Mouse (Mus musculus) large intestine, adult 2 months (tissue): ENCODE measurements around the gene Nutf2. TPM values are rescaled to one million over a fixed set of nuclear protein-coding genes. Genes with fewer than 3 reads are reported as not detected.

ENCODE experiments used
- DNase-seq: peaks from one replicate; pipeline ENCODE4 v3.0.0-alpha.2; 2012; ENCODE audit warnings: low read depth, low spot score
- WGBS: fragments of 180-500 bp; shearing (Covaris S2); methylation state at CpG from one replicate; pipeline ENCODE4 v1.1.7; 2018; 5-methylcytosine and 5-hydroxymethylcytosine counted together
- polyA plus RNA-seq: library from polyadenylated mRNA; depleted of rRNA; stranded (reverse); fragments of >200 nt; gene quantifications from 2 replicates; pipeline ENCODE4 v1.2.3, GENCODE M21; 2012

Gene Nutf2
- polyA plus RNA-seq, 1 experiment: 34.5 TPM

GRCm38 (mm10) chr8:105854303-105854702 lies 6.1 kb upstream of the Nutf2 start:
- 22% methylated on average over 8 of the region's 8 CpGs for WGBS
- DNase-seq: no peak

DNA sequence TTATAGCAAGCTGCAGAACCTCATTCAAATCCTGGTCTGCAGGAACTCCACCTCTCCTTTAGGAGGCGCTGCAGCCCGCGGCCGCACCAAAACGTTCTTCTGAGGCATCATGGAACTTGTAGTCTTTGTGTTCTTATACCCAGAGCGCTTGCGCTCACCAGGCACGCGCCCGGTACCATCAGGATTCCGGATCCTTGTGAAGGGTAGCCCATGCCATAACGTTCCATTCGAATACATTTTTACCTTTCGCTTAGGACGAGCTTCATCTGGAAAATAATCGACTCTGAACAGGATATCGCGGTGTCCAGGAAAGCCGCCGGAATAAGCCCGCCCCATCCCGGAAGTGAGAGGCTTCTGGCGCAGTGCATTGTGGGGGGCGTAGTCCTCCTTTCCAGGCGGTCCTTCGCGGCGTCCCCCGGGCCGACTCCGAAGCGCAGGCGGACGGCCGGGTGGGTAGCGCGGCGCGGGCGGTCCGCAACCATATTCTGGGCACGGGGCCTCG lies 5.6 kb upstream of the Nutf2 start, which contains the start of gene Thap11:
Thap11 (plus strand) TSS at position 418 of the 502 bp plus-strand sequence.
- DNase-seq: peak; percentile 75
- WGBS: under 1% methylated on average over 43 of the region's 43 CpGs

DNA sequence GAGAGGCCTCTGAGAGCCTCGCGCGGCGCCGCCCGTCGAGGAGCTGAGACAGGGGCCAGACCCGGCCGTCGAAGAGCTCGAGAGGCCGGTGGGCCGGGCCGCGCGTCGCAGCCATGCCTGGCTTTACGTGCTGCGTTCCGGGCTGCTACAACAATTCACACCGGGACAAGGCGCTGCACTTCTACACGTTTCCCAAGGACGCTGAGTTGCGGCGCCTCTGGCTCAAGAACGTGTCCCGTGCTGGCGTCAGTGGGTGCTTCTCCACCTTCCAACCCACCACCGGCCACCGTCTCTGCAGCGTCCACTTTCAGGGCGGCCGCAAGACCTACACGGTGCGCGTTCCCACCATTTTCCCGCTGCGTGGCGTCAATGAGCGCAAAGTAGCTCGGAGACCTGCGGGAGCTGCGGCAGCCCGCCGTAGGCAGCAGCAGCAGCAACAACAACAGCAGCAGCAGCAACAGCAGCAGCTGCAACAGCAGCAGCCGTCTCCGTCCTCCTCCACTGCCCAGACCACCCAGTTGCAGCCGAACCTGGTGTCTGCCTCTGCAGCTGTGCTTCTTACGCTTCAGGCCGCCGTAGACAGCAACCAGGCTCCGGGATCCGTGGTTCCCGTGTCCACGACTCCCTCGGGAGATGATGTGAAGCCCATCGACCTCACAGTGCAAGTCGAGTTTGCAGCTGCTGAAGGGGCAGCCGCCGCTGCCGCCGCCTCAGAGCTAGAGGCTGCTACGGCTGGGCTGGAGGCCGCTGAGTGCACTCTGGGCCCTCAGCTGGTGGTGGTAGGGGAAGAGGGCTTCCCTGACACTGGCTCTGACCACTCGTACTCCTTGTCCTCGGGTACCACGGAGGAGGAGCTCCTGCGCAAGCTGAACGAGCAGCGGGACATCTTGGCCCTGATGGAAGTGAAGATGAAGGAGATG lies 4.9 kb upstream of the Nutf2 start:
- no peak for DNase-seq
- WGBS: under 1% methylated on average over 71 of the region's 71 CpGs

- DNase-seq: no peak
- WGBS: 16% methylated on average over 15 of the region's 15 CpGs
Measured at GRCm38 (mm10) chr8:105856168-105856835, 4.1 kb upstream of the Nutf2 start.

DNA sequence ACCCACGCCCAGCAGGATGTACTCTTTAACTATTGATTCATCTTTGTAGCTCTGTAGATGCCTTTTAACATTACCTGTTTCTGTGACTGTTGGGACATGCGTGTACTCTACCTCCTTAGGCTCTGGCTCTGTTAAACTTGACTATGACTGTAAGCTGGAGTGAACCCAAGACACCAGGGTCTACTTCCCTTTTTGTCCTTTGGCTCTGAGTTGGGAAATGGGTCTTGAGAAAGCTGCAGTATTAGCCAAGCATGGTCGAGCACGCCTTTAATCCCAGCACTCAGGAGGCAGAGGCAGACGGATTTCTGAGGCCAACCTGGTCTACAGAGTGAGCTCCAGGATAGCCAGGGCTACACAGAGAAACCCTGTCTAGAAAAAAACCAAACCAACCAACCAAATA lies 1.9 kb upstream of the Nutf2 start:
- no peak for DNase-seq
- 81% methylated on average over 5 of the region's 5 CpGs for WGBS

DNA sequence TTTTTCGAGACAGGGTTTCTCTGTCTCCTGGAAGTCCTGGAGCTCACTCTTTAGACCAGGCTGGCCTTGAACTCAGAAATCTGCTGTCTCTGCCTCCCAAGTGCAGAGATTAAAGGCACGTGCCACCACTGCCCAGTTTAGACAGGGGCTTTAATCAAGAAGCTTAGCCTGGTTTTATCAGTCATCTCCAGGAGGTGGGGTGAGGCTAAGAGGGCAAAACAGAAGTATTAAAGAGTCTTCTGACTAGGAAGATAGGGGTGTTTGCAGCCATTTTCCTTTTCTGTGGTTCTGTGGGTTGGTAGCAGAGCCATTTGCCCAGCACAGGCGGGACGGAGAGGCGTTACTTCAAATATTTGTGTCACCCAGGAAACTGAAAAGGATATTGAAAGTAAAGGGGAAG lies 1.1 kb upstream of the Nutf2 start:
- WGBS: 59% methylated on average over 5 of the region's 5 CpGs
- no peak for DNase-seq

- WGBS: 0% methylated on average over 1 of the region's 1 CpGs
- no peak for DNase-seq
Measured at GRCm38 (mm10) chr8:105861951-105862350, 1.6 kb downstream of the Nutf2 start.

DNA sequence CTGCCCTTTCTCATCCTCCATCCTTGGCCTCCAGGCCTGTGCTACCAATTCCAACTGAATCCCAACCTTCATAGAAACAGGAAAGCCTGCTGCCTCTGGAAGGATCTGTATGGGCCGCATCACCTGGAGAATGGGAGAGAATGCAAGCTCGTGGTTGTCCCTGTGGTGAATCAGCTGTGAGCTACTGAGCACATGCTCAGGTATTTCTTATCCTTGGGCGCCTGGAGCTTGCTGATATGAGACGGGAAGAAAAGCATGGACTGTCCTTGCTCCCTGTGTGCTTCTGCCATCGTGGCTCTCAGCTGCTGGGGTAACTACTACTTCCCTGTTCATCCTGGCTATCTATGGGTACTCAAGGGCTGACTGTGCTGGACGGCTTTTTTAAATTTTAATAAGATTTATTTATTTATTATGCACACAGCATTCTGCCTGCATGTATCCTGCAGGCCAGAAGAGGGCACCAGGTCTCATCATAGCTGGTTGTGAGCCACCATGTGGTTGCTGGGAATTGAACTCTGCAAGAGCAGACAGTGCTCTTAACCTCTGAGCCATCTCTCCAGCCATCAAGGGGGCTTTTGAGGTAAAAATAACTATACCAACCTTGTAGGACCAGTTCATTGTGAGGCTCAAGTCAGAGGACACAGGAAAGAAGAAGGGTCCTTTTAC lies 6.1 kb downstream of the Nutf2 start:
- WGBS: 81% methylated on average over 6 of the region's 6 CpGs
- no peak for DNase-seq

- no peak for DNase-seq
- 75% methylated on average over 6 of the region's 6 CpGs for WGBS
Measured at GRCm38 (mm10) chr8:105874301-105874700, 13.9 kb downstream of the Nutf2 start.

DNA sequence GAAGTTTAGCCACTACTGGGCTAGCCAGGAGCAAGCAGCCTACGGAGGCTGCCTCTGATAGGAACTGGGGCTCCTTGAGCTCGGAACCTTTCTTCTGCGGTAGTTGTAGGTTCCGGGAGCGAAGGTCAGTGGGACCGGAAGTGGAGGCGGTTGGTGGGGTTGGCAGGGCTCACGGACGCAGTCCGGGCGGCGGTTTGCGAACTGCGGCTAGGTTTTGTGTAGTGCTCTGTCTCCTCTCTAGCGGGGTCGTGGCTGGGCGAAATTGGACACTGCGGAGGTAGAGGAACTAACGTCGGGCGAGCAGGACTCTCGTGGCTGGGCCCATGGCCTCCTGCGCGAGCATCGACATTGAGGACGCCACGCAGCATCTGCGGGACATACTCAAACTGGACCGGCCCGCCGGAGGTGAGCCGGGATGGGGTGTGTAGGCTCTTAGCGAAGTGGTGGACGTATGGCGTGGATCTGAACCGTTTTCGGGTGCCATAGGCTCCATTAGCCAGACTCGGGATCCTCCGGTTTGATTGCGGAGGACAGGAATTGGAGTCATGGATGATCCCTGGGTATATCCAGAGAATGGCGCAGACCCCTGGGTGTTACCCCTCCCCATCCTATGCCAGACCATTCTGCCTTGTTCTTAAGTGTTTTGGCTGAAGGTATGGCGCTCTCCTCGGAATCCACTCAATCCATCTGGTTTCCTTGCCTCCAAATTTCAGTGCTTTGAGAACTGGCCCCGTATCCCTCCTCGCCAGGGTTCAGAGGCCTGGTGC lies 20.6 kb downstream of the Nutf2 start, which contains the start of gene Edc4:
Edc4 (plus strand) TSS at position 128 of the 767 bp plus-strand sequence.
- DNase-seq: peak; percentile 67
- WGBS: under 1% methylated on average over 45 of the region's 45 CpGs

- 97% methylated on average over 12 of the region's 12 CpGs for WGBS
- DNase-seq: no peak
Measured at GRCm38 (mm10) chr8:105889756-105890465, 29.5 kb downstream of the Nutf2 start.

DNA sequence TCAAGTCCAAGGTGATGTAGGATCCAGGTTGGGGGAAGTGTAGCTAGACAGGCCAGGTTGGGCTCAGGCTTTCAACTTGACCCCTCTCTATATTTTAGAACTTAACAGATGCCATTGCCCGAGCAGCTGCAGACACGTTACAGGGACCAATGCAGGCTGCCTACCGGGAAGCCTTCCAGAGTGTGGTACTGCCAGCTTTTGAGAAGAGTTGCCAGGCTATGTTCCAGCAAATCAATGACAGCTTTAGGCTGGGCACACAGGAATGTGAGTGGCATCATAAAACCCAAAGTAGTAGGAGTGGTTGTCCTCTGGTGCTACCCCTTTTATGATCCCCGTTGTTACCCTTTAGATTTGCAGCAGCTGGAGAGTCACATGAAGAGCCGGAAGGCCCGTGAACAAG lies 30.5 kb downstream of the Nutf2 start:
- 69% methylated on average over 6 of the region's 6 CpGs for WGBS
- DNase-seq: no peak

DNA sequence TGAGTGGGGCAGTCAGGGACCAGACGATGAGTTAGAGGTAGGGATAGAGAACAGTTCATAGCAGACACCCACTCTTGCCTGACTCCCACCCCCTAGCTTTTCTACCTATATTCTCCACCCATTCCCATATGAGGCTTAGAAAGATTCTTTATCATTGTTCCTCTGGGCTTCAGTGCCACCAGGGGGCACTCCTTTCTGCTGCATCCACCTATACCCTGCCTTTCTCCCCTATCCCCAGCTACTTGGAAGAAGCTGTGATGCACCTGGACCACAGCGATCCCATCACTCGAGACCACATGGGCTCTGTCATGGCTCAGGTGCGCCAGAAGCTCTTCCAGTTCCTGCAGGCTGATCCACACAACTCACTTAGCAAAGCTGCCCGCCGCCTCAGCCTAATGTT lies 32.1 kb downstream of the Nutf2 start:
- 80% methylated on average over 6 of the region's 6 CpGs for WGBS
- DNase-seq: no peak

DNA sequence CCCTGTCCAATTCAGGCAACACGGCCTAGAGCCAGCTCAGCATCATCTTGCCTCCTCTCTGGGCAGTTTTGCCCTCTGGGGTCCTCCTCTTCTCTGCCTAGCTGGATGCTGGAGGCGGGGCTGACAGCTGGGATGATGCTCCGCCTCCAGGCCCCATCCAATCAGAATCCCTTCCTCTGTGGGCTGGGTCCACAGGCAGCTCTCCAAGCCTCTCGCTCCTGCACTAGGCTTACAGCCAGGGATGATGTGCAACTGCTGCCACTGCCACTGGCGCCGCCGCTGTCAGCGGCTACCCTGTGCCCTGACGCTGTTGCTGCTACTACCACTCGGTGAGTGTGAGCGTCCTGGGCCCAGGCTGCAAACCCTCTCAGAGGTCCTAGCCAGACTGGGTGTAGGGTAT lies 33.0 kb downstream of the Nutf2 start, which contains the start of gene Nrn1l:
Nrn1l (plus strand) TSS at position 229 of the 400 bp plus-strand sequence.
- DNase-seq: no peak
- WGBS: 30% methylated on average over 11 of the region's 11 CpGs

GRCm38 (mm10) chr8:105897801-105898480 lies 37.6 kb downstream of the Nutf2 start:
- 54% methylated on average over 9 of the region's 9 CpGs for WGBS
- no peak for DNase-seq

DNA sequence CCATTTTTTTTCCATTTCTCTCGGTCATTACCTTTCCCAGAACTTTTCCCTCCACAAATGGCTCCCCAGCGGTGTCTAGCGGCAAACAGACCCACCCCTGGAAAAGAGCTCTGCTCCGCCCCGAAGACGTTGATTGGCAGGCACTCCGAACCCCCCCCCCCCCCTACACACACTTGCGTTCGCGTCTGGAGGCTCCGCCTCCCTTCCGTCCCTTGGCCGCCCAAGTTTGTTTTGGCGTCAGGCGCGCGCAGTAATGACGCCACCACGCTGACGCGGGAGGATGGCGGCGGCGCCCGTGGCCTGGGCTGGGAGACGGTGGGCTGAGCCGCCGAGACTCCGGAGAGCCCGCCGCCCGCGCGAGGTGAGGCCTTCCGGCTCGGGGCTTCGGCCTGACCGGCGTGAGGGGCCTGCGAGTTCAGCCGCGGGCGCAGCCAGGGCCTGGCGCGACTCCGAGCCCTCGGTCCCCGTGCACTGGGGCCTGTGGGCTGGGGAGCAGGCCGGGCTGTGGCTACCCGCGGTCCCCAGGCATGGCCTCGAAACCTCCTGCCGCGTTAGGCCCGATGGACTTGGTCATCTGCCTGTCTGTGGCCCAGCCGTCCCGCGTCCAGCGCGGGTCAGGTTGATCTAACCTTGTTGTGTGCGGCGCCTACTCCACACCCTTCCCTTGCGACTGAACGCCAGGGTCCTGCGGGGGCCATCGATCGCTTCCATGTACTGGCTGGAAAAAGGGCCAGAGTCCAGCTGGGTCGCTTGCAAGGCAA lies 40.0 kb downstream of the Nutf2 start, which contains the start of gene Pskh1:
Pskh1 (plus strand) TSS at position 262 of the 761 bp plus-strand sequence.
- under 1% methylated on average over 68 of the region's 68 CpGs for WGBS
- DNase-seq: peak; percentile 57

- WGBS: 23% methylated on average over 16 of the region's 16 CpGs
- no peak for DNase-seq
Measured at GRCm38 (mm10) chr8:105900941-105901616, 40.7 kb downstream of the Nutf2 start.
